Mouse (Mus musculus) bone marrow, adult 2 months (tissue): ENCODE data around the gene Bag6.

Source experiments
- CTCF ChIP-seq: fragments of 200-500 bp; IDR thresholded peaks from 2 replicates; pipeline ENCODE4 v1.5.1; 2011; ENCODE audit warnings: low read length, control low read depth; ENCODE audit not compliant: control insufficient read depth, insufficient read depth
- POLR2A ChIP-seq: fragments of 200-500 bp; IDR thresholded peaks from 2 replicates; pipeline ENCODE4 v1.6.1; 2011; ENCODE audit warnings: low read depth, mild to moderate bottlenecking, control low read depth, low read length, borderline replicate concordance; ENCODE audit not compliant: control insufficient read depth

- TF ChIP-seq CTCF (no peak), POLR2A (no peak)
These were observed 29.2 kb downstream of the Bag6 start for GRCm38 (mm10) chr17:35164218-35164567.
